Mouse (Mus musculus): ENCODE measurements around the gene Zfp689.
A peak's percentile ranks its signal among the peaks of the same experiment; 100 is the strongest.
"Not testable (repeated sequence)": the region's sequence is repeated elsewhere in the genome, so short reads cannot be mapped to it uniquely, and the experiment has no call there.

The Zfp689 gene

GRCm38 (mm10) chr7:127404101-127404500, 44.9 kb downstream of the Zfp689 start:
- not testable (repeated sequence) for DNase-seq (ENCODE audit: low spot score)

- DNase-seq (ENCODE audit: low spot score): no peak
Measured at GRCm38 (mm10) chr7:127402980-127403379, 46.0 kb downstream of the Zfp689 start.

GRCm38 (mm10) chr7:127400355-127400754, 48.6 kb downstream of the Zfp689 start:
- DNase-seq (ENCODE audit: low spot score): no peak

GRCm38 (mm10) chr7:127393944-127394333, 55.0 kb downstream of the Zfp689 start:
- DNase-seq (ENCODE audit: low spot score): no peak

GRCm38 (mm10) chr7:127393157-127393943, 55.6 kb downstream of the Zfp689 start, which contains the start of gene E430018J23Rik:
Gene E430018J23Rik, minus strand, starts transcription at chr7:127393629.
- peak; percentile 98 for DNase-seq (ENCODE audit: low spot score)

- no peak for DNase-seq (ENCODE audit: low spot score)
Measured at GRCm38 (mm10) chr7:127392251-127392824, 56.6 kb downstream of the Zfp689 start.

Data from yolk sac, embryonic 10.5 days (tissue).